Mouse (Mus musculus) CH12.LX (cell line): ENCODE measurements around the gene Ugt1a6b. TPM values are rescaled to one million over a fixed set of nuclear protein-coding genes. Genes with fewer than 3 reads are reported as not detected.

Experiments
- DNase-seq: peaks from one replicate; pipeline ENCODE4 v3.0.0-alpha.2; 2013; ENCODE audit errors: extremely low read depth
- H3K27ac ChIP-seq: 2 replicates; pipeline ENCODE4 v1.5.1; 2012; ENCODE audit warnings: low read depth, mild to moderate bottlenecking, control low read depth, moderate library complexity; ENCODE audit not compliant: insufficient read depth
- H3K27me3 ChIP-seq: replicated peaks from 2 replicates; pipeline ENCODE3; 2012; ENCODE audit warnings: inconsistent platforms
- H3K36me3 ChIP-seq, 2 experiments: replicated peaks in 1 of 2; 2 replicates each; pipeline versions ENCODE3 to v1.6.1; 2012; ENCODE audit warnings: inconsistent platforms in 1 of 2, low read length in 1 of 2, mild to moderate bottlenecking in 1 of 2, mixed read lengths in 1 of 2, moderate library complexity in 1 of 2; ENCODE audit not compliant: control insufficient read depth in 1 of 2, insufficient read depth in 1 of 2
- H3K4me1 ChIP-seq, 2 experiments: 2 replicates each; pipeline ENCODE4 v1.6.1; 2012; ENCODE audit warnings: inconsistent platforms in 1 of 2, moderate library complexity in 1 of 2; ENCODE audit not compliant: insufficient read depth in 2 of 2, control insufficient read depth in 1 of 2
- H3K4me2 ChIP-seq: 2 replicates; pipeline ENCODE4 v1.6.1; 2012; ENCODE audit warnings: low read depth, mild to moderate bottlenecking, control low read depth; ENCODE audit not compliant: poor library complexity, insufficient read depth, severe bottlenecking
- H3K4me3 ChIP-seq, 3 experiments: fragments of 150-350 bp in 1 of 3; sonication (generic) in 1 of 3; replicated peaks in 1 of 3; 2 replicates each; pipeline versions ENCODE3 to v1.5.1; 2011 to 2012; ENCODE audit warnings: low read depth in 2 of 3, low read length in 2 of 3, mild to moderate bottlenecking in 2 of 3, moderate library complexity in 2 of 3, control low read depth in 1 of 3, improper control_type of control experiment in 1 of 3, inconsistent platforms in 1 of 3, mixed read lengths in 1 of 3; ENCODE audit not compliant: poor library complexity in 1 of 3
- H3K79me2 ChIP-seq: replicated peaks from 2 replicates; pipeline ENCODE4 v1.6.1; 2012; ENCODE audit warnings: mild to moderate bottlenecking, moderate library complexity; ENCODE audit not compliant: control insufficient read depth, poor library complexity, insufficient read depth, severe bottlenecking; ENCODE audit errors: extremely low read depth
- H3K9ac ChIP-seq: 2 replicates; pipeline ENCODE4 v1.6.1; 2012; ENCODE audit warnings: low read depth, mild to moderate bottlenecking, control low read depth, moderate library complexity; ENCODE audit not compliant: insufficient read depth
- H3K9me3 ChIP-seq: replicated peaks from 2 replicates; pipeline ENCODE3; 2012; ENCODE audit warnings: low read length, inconsistent platforms, mixed read lengths
- BHLHE40 ChIP-seq: IDR thresholded peaks from 2 replicates; pipeline ENCODE4 v1.6.1; 2011; ENCODE audit warnings: mild to moderate bottlenecking, low read depth, low read length, improper control_type of control experiment
- CHD1 ChIP-seq: IDR thresholded peaks from 2 replicates; pipeline ENCODE4 v1.6.1; 2012; ENCODE audit warnings: low read depth, low read length, improper control_type of control experiment, inconsistent platforms
- CHD2 ChIP-seq: IDR thresholded peaks from 2 replicates; pipeline ENCODE4 v1.6.1; 2011; ENCODE audit warnings: low read length, improper control_type of control experiment
- ELF1 ChIP-seq: IDR thresholded peaks from 2 replicates; pipeline ENCODE4 v1.6.1; 2014; ENCODE audit warnings: low read depth, mild to moderate bottlenecking, inconsistent platforms, low read length, improper control_type of control experiment
- HCFC1 ChIP-seq: IDR thresholded peaks from 2 replicates; pipeline ENCODE4 v1.6.1; 2012; ENCODE audit warnings: low read depth, mild to moderate bottlenecking, inconsistent platforms, low read length, improper control_type of control experiment
- JUND ChIP-seq: conservative IDR thresholded peaks from 2 replicates; pipeline ENCODE4 v1.6.1; 2011; ENCODE audit warnings: low read depth, low read length, improper control_type of control experiment
- MAX ChIP-seq: IDR thresholded peaks from 2 replicates; pipeline ENCODE4 v1.6.1; 2011; ENCODE audit warnings: low read length, improper control_type of control experiment
- MXI1 ChIP-seq: IDR thresholded peaks from 2 replicates; pipeline ENCODE4 v1.6.1; 2011; ENCODE audit warnings: mild to moderate bottlenecking, low read depth, low read length, improper control_type of control experiment
- NELFE ChIP-seq: IDR thresholded peaks from 2 replicates; pipeline ENCODE4 v1.6.1; 2011; ENCODE audit warnings: low read depth, low read length, improper control_type of control experiment
- PAX5 ChIP-seq: IDR thresholded peaks from 2 replicates; pipeline ENCODE4 v1.6.1; 2012; ENCODE audit warnings: low read length, inconsistent platforms, mixed read lengths
- POLR2A ChIP-seq: IDR thresholded peaks from 2 replicates; pipeline ENCODE4 v1.6.1; 2011; ENCODE audit warnings: low read depth, mild to moderate bottlenecking, improper control_type of control experiment, low read length
- RAD21 ChIP-seq: IDR thresholded peaks from 2 replicates; pipeline ENCODE4 v1.6.1; 2011; ENCODE audit warnings: low read depth, mild to moderate bottlenecking, low read length, improper control_type of control experiment, moderate library complexity
- SIN3A ChIP-seq: IDR thresholded peaks from 2 replicates; pipeline ENCODE4 v1.6.1; 2012; ENCODE audit warnings: low read length, improper control_type of control experiment, inconsistent platforms
- SMC3 ChIP-seq: IDR thresholded peaks from 2 replicates; pipeline ENCODE4 v1.6.1; 2011; ENCODE audit warnings: low read depth, low read length, improper control_type of control experiment
- USF2 ChIP-seq: conservative IDR thresholded peaks from 2 replicates; pipeline ENCODE4 v1.6.1; 2011; ENCODE audit warnings: low read depth, low read length, improper control_type of control experiment
- ZKSCAN1 ChIP-seq: IDR thresholded peaks from 2 replicates; pipeline ENCODE4 v1.6.1; 2012; ENCODE audit warnings: low read depth, inconsistent platforms, low read length, improper control_type of control experiment, borderline replicate concordance
- ZNF384 ChIP-seq: IDR thresholded peaks from 2 replicates; pipeline ENCODE4 v1.6.1; 2012; ENCODE audit warnings: low read depth, low read length, improper control_type of control experiment, inconsistent platforms
- dilution Hi-C: fragments of 300-500 bp; cut with MboI; formaldehyde crosslinking; loops from 2 replicates; pipeline ENCODE4 v1.14.3; 2020; ENCODE audit warnings: low sequenced_read_pairs; ENCODE audit not compliant: extremely low pct_unique_long_range_greater_than_20kb, extremely low pct_ligation_motif_present
- in situ Hi-C: fragments of 300-500 bp; cut with MboI; formaldehyde crosslinking; loops from 3 replicates; pipeline ENCODE4 v1.14.3; 2019; ENCODE audit warnings: low sequenced_read_pairs, low pct_ligation_motif_present, low pct_unique_long_range_greater_than_20kb, mixed read lengths
- polyA plus RNA-seq: library from polyadenylated mRNA; unstranded; fragments of >175 nt; gene quantifications from 2 replicates; pipeline ENCODE4 v1.2.1, GENCODE M21; 2012; ENCODE audit warnings: low read depth; ENCODE audit not compliant: insufficient read length
- total RNA-seq, 2 experiments: library from RNA; depleted of rRNA; stranded (reverse); fragments of 300-350 nt in 1 of 2; fragments of >200 nt in 1 of 2; gene quantifications; 2 replicates each; pipeline ENCODE4 v1.2.3; 2012 to 2014

Gene Ugt1a6b
- total and polyA plus RNA-seq, 3 experiments, result 0.13 to 0.26 TPM; not detected in 1

DNA sequence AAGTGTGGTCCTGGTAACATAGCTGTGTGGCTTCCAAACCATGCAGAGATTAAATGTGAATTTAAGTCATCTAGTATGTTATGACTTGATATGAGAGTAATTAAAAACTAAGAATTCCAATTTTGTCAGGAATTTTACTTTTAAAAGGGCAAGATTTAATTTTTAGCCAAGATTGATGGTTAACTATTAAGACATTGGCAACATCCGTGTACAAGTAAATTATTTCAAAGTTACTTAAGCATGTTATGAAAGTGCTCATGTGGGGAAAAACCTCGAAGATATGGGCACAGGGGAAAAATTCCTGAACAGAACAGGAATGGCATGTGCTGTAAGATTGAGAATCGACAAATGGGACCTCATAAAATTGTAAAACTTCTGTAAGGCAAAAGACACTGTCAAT lies 94.4 kb downstream of the Ugt1a6b start:
- TF ChIP-seq HCFC1 (no peak), ZNF384 (no peak), MAX (no peak), MXI1 (no peak), PAX5 (no peak), RAD21 (no peak)
- H3K9ac ChIP-seq, result no peak overlapping the region
- H3K4me2 ChIP-seq, result no peak overlapping the region
- dilution Hi-C loops (no loop called here), in situ Hi-C loops (no loop called here)
- H3K4me1 ChIP-seq, result peaks cover 0 to 11% of the 10 kb centered on the region in 2 experiments; a peak in 2 of 4 replicates
- no peak overlapping the region for H3K4me3 ChIP-seq
- no peak overlapping the region for H3K27ac ChIP-seq
- H3K36me3 ChIP-seq, result peaks cover 0 to 2% of the 10 kb centered on the region in 2 experiments
- DNase-seq, result no peak
- H3K79me2 ChIP-seq, result no peaks in the 10 kb centered on the region
- no peaks in the 10 kb centered on the region for H3K9me3 ChIP-seq
- H3K27me3 ChIP-seq, result no peaks in the 10 kb centered on the region

DNA sequence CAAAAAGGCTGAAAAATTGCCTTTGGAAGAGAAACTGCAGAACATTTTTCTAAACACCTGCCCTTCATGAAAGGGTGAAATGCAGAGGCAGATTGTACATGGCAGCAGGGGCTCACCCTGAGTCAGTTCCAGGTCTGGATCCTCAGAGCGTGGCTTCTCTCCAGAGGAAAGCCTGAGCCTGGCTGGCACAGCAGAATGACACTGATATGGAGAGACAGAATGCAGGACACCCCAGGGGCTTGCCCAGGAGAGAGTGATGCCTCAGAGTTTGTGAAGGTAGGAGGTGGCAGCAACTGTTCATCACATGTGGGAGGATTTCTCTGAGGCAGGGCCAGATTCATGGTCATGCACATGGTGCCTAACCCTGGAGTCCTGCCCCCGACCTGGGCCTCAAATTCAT lies 96.9 kb downstream of the Ugt1a6b start:
- no peak overlapping the region for H3K4me3 ChIP-seq
- no peak for TF ChIP-seq SMC3
- no peak for TF ChIP-seq ELF1
- TF ChIP-seq POLR2A, result no peak
- no peak for TF ChIP-seq NELFE
- no peak for TF ChIP-seq USF2
- no peak for TF ChIP-seq JUND
- no peak for TF ChIP-seq MAX
- no peak for TF ChIP-seq CHD1
- TF ChIP-seq PAX5, result no peak
- TF ChIP-seq BHLHE40, result no peak
- no peaks in the 10 kb centered on the region for H3K27me3 ChIP-seq
- H3K27ac ChIP-seq, result no peak overlapping the region
- H3K9me3 ChIP-seq, result no peaks in the 10 kb centered on the region
- H3K4me1 ChIP-seq, result peaks cover 0 to 11% of the 10 kb centered on the region in 2 experiments; a peak in 2 of 4 replicates
- no peaks in the 10 kb centered on the region for H3K79me2 ChIP-seq
- in situ Hi-C loops, result no loop called here
- H3K9ac ChIP-seq, result no peak overlapping the region
- no peak overlapping the region for H3K4me2 ChIP-seq
- dilution Hi-C loops, result no loop called here
- no peak for DNase-seq
- peaks cover 0 to 2% of the 10 kb centered on the region in 2 experiments for H3K36me3 ChIP-seq

DNA sequence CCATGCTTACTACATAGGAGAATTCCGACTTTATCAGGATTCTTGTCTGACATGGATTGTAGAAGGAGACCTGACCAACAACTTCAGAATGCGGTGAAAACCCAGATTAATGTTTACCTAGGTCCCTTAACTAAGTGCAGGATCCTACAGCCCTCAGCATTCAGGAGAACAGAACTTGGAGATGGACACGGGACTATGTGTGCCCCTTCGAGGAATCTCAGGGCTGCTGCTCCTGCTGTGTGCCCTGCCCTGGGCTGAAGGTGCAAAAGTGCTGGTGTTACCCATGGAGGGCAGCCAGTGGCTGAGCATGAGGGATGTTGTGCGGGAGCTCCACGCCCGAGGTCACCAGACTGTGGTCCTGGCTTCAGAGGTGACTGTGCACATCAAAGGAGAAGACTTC lies 97.4 kb downstream of the Ugt1a6b start, which contains the start of gene Ugt1a2:
Ugt1a2 (plus strand) TSS at position 146 of the 400 bp plus-strand sequence.
- dilution Hi-C loops, result no loop called here
- Histone ChIP-seq H3K27ac (no peak within 1 kb of the TSS), H3K9ac (no peak within 1 kb of the TSS), H3K36me3 (peaks cover 0 to 5% of the 10 kb centered on the region in 2 experiments), H3K4me1 (peaks cover 0 to 11% of the 10 kb centered on the region in 2 experiments; a peak in 2 of 4 replicates), H3K9me3 (peaks cover 2% of the 10 kb centered on the region), H3K4me3 (no peak within 1 kb of the TSS), H3K27me3 (no peaks in the 10 kb centered on the region), H3K79me2 (no peaks in the 10 kb centered on the region), H3K4me2 (no peak within 1 kb of the TSS)
- no peak for DNase-seq
- TF ChIP-seq ZKSCAN1 (no peak), CHD2 (no peak), SIN3A (no peak)
- in situ Hi-C loops, result no loop called here
